Mouse (Mus musculus): ENCODE results near the gene Ttc22. TPM values are rescaled to one million over a fixed set of nuclear protein-coding genes. Genes with fewer than 3 reads are reported as not detected.
A peak's percentile ranks its signal among the peaks of the same experiment; 100 is the strongest.

Gene Ttc22
- 1.9 and 2.2 TPM in 2 replicates for polyA plus RNA-seq (2015; fragmentation: Nextera tagmentation; extraction: Ambion mirVana)

GRCm38 (mm10) chr4:106622030-106622493, at the start of gene Ttc22:
Ttc22 (plus strand) TSS chr4:106622432.
- Histone ChIP-seq H3K27me3 (peaks cover 43% of the 10 kb centered on the region), H3K27ac (no peak within 1 kb of the TSS), H3K36me3 (no peaks in the 10 kb centered on the region), H3K9ac (replicated peaks) (no peak within 1 kb of the TSS), H3K4me2 (replicated peaks) (no peak within 1 kb of the TSS), H3K4me3 (replicated peaks) (no peak within 1 kb of the TSS), H3K4me1 (replicated peaks) (peaks cover 12% of the 10 kb centered on the region), H3K9me3 (no peaks in the 10 kb centered on the region)
- no peak for ATAC-seq
- WGBS: 24% methylated on average over 16 of the region's 16 CpGs

- H3K4me1 ChIP-seq (replicated peaks): no peaks in the 10 kb centered on the region
- H3K9me3 ChIP-seq: no peaks in the 10 kb centered on the region
- WGBS: 91% methylated on average over 8 of the region's 8 CpGs
- H3K4me3 ChIP-seq (replicated peaks): no peak overlapping the region
- ATAC-seq: no peak
- H3K27ac ChIP-seq: no peak overlapping the region
- H3K9ac ChIP-seq (replicated peaks): no peak overlapping the region
- peaks cover 94% of the 10 kb centered on the region for H3K36me3 ChIP-seq
- no peak overlapping the region for H3K4me2 ChIP-seq (replicated peaks)
- no peaks in the 10 kb centered on the region for H3K27me3 ChIP-seq
Observed at GRCm38 (mm10) chr4:106575022-106575421, 47.2 kb upstream of the Ttc22 start.

GRCm38 (mm10) chr4:106577511-106577910, 44.7 kb upstream of the Ttc22 start:
- Histone ChIP-seq H3K9ac (replicated peaks) (no peak overlapping the region), H3K36me3 (peaks cover 98% of the 10 kb centered on the region), H3K4me1 (replicated peaks) (no peaks in the 10 kb centered on the region), H3K27ac (no peak overlapping the region), H3K4me2 (replicated peaks) (no peak overlapping the region), H3K4me3 (replicated peaks) (no peak overlapping the region), H3K27me3 (no peaks in the 10 kb centered on the region), H3K9me3 (no peaks in the 10 kb centered on the region)
- ATAC-seq: no peak
- WGBS: 79% methylated on average over 7 of the region's 7 CpGs

GRCm38 (mm10) chr4:106581176-106581864, 40.9 kb upstream of the Ttc22 start:
- Histone ChIP-seq H3K9ac (replicated peaks) (no peak overlapping the region), H3K4me2 (replicated peaks) (no peak overlapping the region), H3K4me1 (replicated peaks) (no peaks in the 10 kb centered on the region), H3K27me3 (no peaks in the 10 kb centered on the region), H3K4me3 (replicated peaks) (no peak overlapping the region), H3K27ac (no peak overlapping the region), H3K36me3 (peaks cover 98% of the 10 kb centered on the region), H3K9me3 (no peaks in the 10 kb centered on the region)
- ATAC-seq: no peak
- WGBS: 90% methylated on average over 14 of the region's 14 CpGs

GRCm38 (mm10) chr4:106581865-106582204, 40.4 kb upstream of the Ttc22 start:
- H3K4me2 ChIP-seq (replicated peaks): no peak overlapping the region
- H3K9me3 ChIP-seq: no peaks in the 10 kb centered on the region
- no peak overlapping the region for H3K4me3 ChIP-seq (replicated peaks)
- ATAC-seq: 0 out of 2 replicates have a peak, but pooled peaks have one; percentile 12
- H3K36me3 ChIP-seq: peaks cover 98% of the 10 kb centered on the region
- H3K9ac ChIP-seq (replicated peaks): no peak overlapping the region
- no peak overlapping the region for H3K27ac ChIP-seq
- H3K27me3 ChIP-seq: no peaks in the 10 kb centered on the region
- H3K4me1 ChIP-seq (replicated peaks): no peaks in the 10 kb centered on the region
- WGBS: 93% methylated on average over 15 of the region's 15 CpGs

GRCm38 (mm10) chr4:106582428-106583153, 39.6 kb upstream of the Ttc22 start:
- no peaks in the 10 kb centered on the region for H3K9me3 ChIP-seq
- 91% methylated on average over 12 of the region's 12 CpGs for WGBS
- H3K27ac ChIP-seq: no peak overlapping the region
- no peak overlapping the region for H3K4me3 ChIP-seq (replicated peaks)
- no peaks in the 10 kb centered on the region for H3K27me3 ChIP-seq
- no peaks in the 10 kb centered on the region for H3K4me1 ChIP-seq (replicated peaks)
- no peak overlapping the region for H3K9ac ChIP-seq (replicated peaks)
- H3K4me2 ChIP-seq (replicated peaks): no peak overlapping the region
- H3K36me3 ChIP-seq: peaks cover 98% of the 10 kb centered on the region
- ATAC-seq: no peak

GRCm38 (mm10) chr4:106584665-106585064, 37.6 kb upstream of the Ttc22 start:
- Histone ChIP-seq H3K36me3 (peaks cover 99% of the 10 kb centered on the region), H3K4me1 (replicated peaks) (no peaks in the 10 kb centered on the region), H3K9me3 (no peaks in the 10 kb centered on the region), H3K27ac (no peak overlapping the region), H3K9ac (replicated peaks) (no peak overlapping the region), H3K4me3 (replicated peaks) (no peak overlapping the region), H3K4me2 (replicated peaks) (no peak overlapping the region), H3K27me3 (no peaks in the 10 kb centered on the region)
- no peak for ATAC-seq
- WGBS: 82% methylated on average over 4 of the region's 4 CpGs

GRCm38 (mm10) chr4:106587075-106587474, 35.2 kb upstream of the Ttc22 start:
- H3K4me2 ChIP-seq (replicated peaks): no peak overlapping the region
- H3K36me3 ChIP-seq: peaks cover 92% of the 10 kb centered on the region
- H3K9me3 ChIP-seq: no peaks in the 10 kb centered on the region
- H3K27me3 ChIP-seq: no peaks in the 10 kb centered on the region
- H3K9ac ChIP-seq (replicated peaks): no peak overlapping the region
- H3K4me3 ChIP-seq (replicated peaks): no peak overlapping the region
- ATAC-seq: 0 out of 2 replicates have a peak, but pooled peaks have one; percentile 21
- H3K4me1 ChIP-seq (replicated peaks): no peaks in the 10 kb centered on the region
- H3K27ac ChIP-seq: no peak overlapping the region
- WGBS: 94% methylated on average over 6 of the region's 6 CpGs

GRCm38 (mm10) chr4:106590142-106590541, 32.1 kb upstream of the Ttc22 start:
- Histone ChIP-seq H3K27ac (no peak overlapping the region), H3K27me3 (no peaks in the 10 kb centered on the region), H3K4me1 (replicated peaks) (no peaks in the 10 kb centered on the region), H3K4me3 (replicated peaks) (no peak overlapping the region), H3K9ac (replicated peaks) (no peak overlapping the region), H3K36me3 (peaks cover 62% of the 10 kb centered on the region), H3K4me2 (replicated peaks) (no peak overlapping the region), H3K9me3 (no peaks in the 10 kb centered on the region)
- ATAC-seq: no peak
- 85% methylated on average over 9 of the region's 9 CpGs for WGBS

- no peak overlapping the region for H3K4me3 ChIP-seq (replicated peaks)
- no peaks in the 10 kb centered on the region for H3K4me1 ChIP-seq (replicated peaks)
- no peak for ATAC-seq
- H3K4me2 ChIP-seq (replicated peaks): no peak overlapping the region
- H3K27me3 ChIP-seq: no peaks in the 10 kb centered on the region
- no peak overlapping the region for H3K27ac ChIP-seq
- no peak overlapping the region for H3K9ac ChIP-seq (replicated peaks)
- H3K9me3 ChIP-seq: no peaks in the 10 kb centered on the region
- H3K36me3 ChIP-seq: peaks cover 55% of the 10 kb centered on the region
- 90% methylated on average over 9 of the region's 9 CpGs for WGBS
Observed at GRCm38 (mm10) chr4:106590871-106591270, 31.4 kb upstream of the Ttc22 start.

- no peak for ATAC-seq
- Histone ChIP-seq H3K4me1 (replicated peaks) (no peaks in the 10 kb centered on the region), H3K27me3 (no peaks in the 10 kb centered on the region), H3K4me2 (replicated peaks) (no peak overlapping the region), H3K36me3 (peaks cover 27% of the 10 kb centered on the region), H3K4me3 (replicated peaks) (no peak overlapping the region), H3K9me3 (no peaks in the 10 kb centered on the region), H3K27ac (no peak overlapping the region), H3K9ac (replicated peaks) (no peak overlapping the region)
- 60% methylated on average over 7 of the region's 7 CpGs for WGBS
Observed at GRCm38 (mm10) chr4:106593636-106594035, 28.6 kb upstream of the Ttc22 start.

GRCm38 (mm10) chr4:106596200-106596599, 26.0 kb upstream of the Ttc22 start:
- WGBS: 63% methylated on average over 3 of the region's 3 CpGs
- Histone ChIP-seq H3K27ac (no peak overlapping the region), H3K9me3 (no peaks in the 10 kb centered on the region), H3K27me3 (no peaks in the 10 kb centered on the region), H3K4me1 (replicated peaks) (no peaks in the 10 kb centered on the region), H3K4me2 (replicated peaks) (no peak overlapping the region), H3K4me3 (replicated peaks) (no peak overlapping the region), H3K9ac (replicated peaks) (no peak overlapping the region), H3K36me3 (peaks cover 4% of the 10 kb centered on the region)
- ATAC-seq: no peak

Data from midbrain, embryonic 13.5 days (tissue).